Mouse (Mus musculus) bone marrow macrophage, adult 2 months (primary cell): Measurements from ENCODE around the gene Wdr64.

Experiments
- CTCF ChIP-seq: IDR thresholded peaks from 2 replicates; pipeline ENCODE4 v1.5.1; 2012; ENCODE audit warnings: low read depth, mild to moderate bottlenecking, low read length, moderate library complexity
- POLR2A ChIP-seq: IDR thresholded peaks from 2 replicates; pipeline ENCODE4 v1.6.1; 2012; ENCODE audit warnings: mild to moderate bottlenecking, low read depth, low read length, borderline replicate concordance

DNA sequence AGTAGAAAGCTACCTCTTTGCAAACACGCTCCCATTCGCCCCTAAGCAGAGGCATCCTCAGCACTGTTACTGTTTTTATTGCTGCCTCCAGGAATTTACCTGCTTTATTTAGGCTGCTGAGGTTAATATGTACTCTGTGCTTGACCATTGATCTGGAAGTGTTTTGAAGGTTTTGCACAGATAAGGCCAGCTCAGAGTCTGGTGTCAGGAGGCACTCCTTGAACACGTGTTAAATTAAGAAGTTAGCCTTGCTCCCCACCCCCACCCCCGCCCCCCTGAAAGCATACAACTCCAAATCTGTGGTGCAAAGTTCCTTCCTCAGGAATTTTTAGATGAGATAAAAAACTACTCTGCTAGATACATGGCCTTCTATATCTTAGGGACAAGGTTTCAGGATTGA lies 2.8 kb downstream of the Wdr64 start:
- TF ChIP-seq POLR2A (no peak), CTCF (no peak)
